Mouse (Mus musculus): ENCODE data around the gene Vmn1r1.

Vmn1r1 gene

DNA sequence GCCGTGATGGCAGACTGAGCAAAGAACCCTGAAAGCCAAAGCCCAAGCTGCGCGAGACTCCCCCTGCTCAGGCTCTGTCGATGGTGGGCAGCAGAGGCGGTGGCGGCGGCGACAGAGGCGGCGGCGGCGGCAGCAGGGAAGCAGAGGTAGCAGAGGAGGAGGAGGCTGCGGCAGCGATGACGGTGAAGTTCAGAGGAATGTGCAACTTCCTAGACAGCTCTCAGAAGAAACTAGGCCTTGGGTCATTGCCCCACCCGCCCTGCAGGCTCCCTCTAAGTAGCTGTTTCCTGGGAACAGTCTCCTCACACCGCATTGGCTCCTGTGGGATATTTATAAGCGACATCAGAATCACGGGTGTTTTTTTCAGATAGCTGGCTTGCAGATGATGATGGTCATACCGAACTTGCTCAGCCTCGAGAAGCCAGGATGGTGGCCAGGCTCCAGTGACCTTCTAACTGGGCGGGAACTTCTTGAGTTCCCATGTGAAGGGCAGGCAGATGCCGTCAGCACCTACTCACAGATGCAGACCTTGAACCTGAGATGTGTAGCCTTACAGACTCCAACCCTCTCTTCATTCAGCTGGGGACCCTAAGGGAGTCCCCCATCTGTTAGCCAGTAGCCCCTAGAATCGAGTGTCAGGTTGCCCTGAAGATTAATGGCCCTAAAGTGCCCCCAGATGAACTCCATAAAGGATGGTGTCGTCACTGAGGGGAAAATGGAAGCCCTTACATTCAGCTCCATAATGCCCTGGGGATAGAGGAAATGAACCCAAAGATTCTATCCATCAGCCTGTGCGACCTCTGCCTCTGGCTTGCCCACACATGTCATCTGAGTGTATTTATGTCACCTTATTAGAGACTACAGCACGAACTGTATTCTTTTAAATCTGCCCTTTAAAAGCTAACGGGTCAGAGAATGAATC, 26.8 kb downstream of the Vmn1r1 start:
- no peak for DNase-seq (ENCODE audit: extremely low read depth, low read depth, low spot score)

DNA sequence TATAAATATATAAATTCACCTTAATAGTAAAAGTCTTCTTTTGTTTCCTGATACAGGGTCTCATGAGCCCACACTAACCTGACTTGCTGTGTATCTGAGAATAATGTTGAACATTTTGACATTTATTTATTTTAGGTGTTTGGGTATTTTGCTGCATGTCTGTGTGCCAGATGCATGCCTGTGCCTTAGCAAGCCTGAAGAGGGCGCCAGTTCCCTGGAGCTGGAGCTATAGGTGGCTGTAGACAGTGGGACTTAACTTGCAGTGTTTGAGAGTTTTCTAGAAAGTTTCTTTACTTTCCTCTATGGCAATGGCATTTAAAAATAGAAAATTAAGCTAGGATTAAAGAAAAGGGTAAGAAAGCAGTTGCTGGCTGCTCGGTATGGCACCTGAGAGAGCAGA, 33.5 kb downstream of the Vmn1r1 start:
- no peak for DNase-seq (ENCODE audit: extremely low read depth, low read depth, low spot score)

DNA sequence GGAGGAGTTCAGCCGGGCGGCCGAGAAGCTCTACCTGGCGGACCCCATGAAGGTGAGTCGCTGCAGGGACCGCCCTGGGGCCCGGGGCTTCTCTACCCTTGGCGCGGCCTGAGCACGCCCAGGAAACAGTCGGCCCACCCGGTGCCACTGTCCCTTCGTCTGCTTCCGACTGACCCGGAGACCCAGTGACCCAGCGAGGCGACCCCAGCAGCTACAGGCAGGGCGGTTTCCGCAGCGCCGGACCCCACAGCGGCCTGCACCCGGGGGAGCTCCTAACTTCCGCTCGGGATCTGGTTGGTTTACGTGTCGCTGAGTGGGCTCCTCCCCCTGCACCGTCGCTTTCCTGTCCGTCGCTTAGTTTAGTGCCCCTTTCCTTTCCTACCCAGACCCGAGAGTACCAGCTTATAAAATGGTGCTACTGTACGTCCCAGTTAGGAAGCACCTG, 39.3 kb downstream of the Vmn1r1 start:
- no peak for DNase-seq (ENCODE audit: extremely low read depth, low read depth, low spot score)

DNA sequence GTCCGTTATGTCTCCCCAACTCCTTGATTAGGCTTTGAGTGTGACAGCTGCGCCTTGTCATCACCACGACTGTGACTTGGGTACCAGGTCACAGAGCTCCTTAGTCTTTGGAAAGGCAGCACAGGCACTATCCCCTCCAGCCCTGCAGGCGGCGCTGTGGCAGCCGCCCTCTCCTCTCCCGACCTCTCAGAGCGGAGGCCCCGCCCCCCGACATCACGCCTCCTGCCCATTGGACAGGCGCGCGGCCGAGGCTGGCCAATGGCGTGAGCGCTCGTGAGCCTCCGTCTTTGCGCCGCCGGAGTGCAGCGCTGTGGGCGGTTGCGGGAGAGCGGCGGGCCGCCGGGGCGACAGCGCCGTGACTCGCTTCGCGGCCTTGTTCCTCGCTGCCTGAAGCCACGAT, 39.8 kb downstream of the Vmn1r1 start, which contains the start of gene Srp9:
Gene Srp9, plus strand, starts transcription at position 232 of the 400 bp plus-strand sequence.
- DNase-seq (ENCODE audit: extremely low read depth, low read depth, low spot score): no peak

DNA sequence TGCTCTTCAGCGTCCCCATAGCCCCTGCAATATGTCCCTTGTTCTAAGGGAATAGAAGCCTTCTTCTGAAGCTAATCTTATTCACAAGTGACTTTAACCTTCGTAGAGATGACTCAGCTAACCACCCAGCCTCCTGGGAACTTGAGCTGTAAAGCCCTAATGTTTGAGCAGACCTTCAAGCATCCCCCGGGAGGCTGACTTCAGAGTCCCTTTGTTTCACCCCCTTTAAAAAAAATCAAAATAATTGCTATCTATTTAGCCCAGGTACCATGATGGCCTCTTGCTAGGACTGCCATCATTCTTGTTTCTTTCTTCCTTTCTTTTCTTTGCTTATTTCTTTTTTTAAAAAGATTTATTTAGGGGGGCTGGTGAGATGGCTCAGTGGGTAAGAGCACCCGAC, 41.9 kb downstream of the Vmn1r1 start:
- DNase-seq (ENCODE audit: extremely low read depth, low read depth, low spot score): no peak

DNA sequence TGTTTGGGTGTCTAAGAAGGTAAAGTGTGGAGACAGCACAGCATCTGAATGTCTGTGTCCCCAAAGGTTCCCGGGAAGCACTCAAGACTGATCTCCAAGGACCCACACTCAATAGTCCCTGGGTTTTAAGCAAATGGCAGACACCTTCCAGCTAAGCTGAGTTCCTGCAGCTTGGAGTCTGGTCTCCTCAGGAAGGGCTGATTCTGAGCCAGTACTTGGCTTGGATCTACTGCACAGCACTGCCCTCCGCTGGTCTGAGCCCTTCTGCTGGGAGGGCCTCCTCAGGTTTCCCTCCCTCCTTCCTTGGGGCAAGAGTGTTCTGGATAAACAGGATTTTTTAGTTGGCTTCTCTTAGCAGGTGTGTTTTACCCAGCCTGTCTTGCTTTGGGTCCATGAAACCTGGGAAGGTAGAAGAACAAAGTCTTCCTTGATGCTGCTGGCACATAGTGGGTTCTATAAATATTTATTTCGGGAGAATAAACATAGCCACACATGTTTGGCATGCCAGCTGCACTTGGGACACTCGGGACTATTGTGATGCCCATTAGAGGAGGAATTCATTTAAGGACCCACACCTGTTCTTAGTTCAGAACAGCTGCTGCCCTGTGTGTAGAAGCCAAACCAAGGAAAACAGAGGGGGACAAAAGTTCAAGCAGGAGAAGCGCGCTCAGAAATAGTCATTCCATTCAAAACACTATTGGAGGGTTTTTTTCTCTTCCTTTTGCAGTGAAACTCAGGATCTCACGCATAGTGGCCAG, 48.5 kb downstream of the Vmn1r1 start:
- no peak for DNase-seq (ENCODE audit: extremely low read depth, low read depth, low spot score)

DNA sequence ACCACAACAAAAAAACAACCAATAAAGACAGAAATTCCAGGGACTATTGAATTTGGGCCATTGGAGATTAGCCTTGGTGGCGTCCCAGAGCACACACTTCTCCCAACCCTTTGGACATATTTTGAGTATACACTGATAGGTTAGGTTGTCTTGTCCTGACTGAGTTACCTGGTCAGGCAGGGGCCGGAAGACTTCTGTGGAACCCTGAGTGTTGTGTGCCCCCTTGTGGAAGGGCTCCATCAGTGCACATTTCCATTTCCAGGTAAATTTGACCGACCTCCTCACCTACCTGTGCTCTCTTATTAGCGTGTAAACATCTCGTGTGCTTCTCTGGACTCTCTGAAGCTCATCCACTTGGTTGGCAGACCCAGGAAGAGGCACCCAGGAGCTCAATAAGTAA, 49.1 kb downstream of the Vmn1r1 start:
- DNase-seq (ENCODE audit: extremely low read depth, low read depth, low spot score): no peak

DNA sequence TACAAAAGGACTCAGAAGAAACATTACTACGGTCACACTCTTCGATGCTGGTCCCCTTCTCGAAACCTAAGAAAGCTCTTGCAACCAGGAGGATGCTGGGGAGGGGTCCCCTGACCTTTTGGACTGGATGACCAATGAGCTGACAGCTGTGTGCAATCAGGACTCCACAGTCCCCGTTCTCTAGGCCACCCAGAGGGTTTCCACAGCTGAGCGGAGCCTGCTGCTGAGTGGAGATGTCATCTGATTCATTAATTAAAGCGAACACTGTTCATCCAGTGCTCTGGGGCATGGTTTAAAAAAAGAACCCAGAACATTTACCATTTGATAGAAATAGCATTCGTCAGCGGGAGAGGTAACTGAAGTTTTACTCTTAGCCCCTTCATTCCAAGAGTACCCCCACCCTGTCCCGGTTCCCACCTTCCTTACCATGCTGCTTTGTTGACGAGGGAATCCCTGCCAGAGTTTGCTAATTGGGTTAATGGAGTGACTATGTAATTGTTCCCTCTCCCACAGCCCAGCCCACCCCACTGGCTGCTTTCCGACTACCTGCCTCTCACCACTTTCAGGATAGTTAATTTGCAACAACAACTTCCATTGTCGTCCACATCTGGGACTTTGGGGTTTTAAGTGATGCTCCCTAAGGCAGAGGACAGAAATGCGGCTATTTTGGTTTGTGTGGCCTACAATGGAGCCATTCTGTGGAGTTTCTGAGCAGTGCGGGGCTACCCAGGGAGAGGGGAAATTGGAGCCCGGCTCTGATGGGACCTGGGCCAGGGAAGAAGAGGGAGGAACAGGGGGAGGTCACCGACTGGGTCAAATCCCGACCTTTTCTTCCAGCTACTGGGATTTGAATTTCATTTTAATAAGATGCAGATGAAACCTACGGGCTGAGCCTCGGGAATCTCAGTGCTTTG, 50.4 kb downstream of the Vmn1r1 start:
- DNase-seq (ENCODE audit: extremely low read depth, low read depth, low spot score): no peak

DNA sequence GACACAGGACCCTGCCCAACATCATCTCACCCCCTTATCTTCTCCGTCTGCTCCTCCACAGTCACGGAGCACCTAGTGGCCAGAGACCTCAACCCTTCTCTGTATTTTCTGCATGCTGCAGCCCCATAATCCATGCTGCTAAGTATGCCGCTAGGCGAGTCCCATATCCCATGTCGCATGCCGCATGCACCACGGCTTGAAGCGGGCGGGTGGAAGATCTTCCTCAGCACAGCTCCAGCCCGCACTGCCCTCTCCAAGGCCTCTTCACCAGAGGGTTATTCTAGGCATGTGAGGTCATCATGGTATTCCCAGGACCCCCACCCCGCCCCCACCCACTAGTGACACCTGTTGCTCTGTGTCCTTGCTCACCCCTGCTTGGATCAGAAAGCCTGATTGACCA, 51.2 kb downstream of the Vmn1r1 start:
- DNase-seq (ENCODE audit: extremely low read depth, low read depth, low spot score): no peak

DNA sequence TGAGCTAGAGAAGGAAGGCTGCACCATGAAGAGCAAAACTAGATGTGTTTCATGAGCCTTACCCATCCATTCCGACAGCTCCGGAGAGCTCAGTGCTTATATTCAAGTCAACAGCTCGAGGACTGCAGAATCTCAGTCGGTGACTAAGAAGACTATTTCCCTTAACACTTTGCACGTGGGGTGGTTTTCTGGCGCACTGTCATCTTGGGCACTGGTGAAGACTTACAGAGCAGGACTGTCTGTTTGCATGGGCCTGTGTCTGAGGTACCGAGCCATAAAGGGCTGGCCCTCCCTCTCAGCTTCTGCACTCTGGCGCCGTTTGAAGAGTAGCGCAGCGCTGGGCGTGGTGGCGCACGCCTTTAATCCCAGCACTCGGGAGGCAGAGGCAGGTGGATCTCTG, 51.9 kb downstream of the Vmn1r1 start:
- no peak for DNase-seq (ENCODE audit: extremely low read depth, low read depth, low spot score)

DNA sequence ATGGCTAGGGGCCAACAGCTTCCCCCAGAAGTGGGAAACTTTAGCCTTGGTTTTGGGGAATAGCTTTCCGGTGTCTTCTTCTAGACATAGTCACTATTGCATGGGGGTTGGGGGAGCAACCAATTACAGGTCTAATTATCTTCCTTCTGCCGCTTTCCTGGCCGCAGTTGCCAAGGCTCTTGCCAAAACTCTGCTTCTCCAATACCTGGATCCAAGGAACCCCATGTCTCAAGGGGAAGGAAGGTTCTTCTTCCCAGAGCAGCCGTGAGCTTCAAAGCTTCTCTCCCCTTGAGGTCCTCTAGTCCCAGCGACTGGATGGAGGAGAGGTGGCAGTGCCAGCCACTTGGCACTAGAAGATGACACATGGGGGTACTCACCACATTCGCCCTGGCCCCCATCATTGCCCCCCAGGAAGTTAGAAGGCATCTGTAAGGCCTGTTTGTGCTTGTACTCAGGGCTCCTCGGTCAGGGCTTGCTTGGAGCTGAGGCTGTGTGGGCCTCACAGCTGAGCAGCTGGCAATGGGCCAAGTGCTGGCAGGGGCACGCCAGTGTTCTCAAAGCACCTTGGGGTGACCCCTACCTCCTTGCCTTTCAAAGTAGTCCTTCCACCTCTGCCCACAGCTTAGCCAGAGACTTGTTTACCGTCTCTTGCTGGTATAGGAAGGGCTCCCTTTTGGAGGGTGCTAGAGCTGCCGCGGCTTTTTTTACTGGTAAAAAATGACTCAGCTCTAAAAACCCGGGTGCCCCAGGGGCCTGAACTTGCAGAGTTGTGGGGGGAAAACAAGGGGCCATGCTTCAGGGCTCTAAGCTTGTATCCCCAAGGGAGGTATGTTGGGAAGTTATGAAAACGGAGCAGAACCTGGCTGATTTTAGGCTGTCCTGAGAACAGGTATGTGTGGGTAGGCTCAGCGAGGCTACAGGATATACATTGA, 52.6 kb downstream of the Vmn1r1 start:
- DNase-seq (ENCODE audit: extremely low read depth, low read depth, low spot score): no peak

DNA sequence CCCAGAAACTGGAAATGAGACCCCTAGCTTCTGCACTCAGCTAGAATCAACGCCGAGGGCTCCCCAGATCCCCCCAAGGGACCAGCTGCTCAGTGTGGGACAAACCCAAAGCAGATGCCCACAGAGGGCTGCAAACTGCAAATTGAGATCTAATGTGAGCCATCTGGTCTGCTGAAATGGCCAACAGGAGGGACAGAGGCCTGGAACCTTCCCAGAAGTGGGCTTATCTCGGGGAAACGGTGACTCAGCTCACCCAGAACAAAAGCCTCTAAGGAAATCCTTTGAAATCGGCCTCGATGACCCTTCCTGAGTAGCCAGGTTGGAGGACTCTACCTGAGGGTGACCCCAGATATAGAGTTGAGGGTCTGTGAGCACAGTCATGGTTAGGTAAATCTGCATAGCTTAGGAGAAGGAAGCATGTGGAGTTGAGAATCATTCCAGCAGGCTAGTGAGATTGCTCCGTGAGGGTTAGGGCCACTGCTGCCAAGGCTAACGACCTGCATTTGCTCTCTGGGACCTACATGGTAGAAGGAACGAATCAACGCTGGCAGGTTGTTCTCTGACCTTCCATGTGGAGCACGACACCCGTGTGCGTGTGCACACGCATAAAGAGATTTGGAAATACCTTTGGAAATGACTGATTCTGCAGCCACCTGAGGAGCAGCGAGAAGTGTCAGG, 53.4 kb downstream of the Vmn1r1 start:
- DNase-seq (ENCODE audit: extremely low read depth, low read depth, low spot score): no peak

DNA sequence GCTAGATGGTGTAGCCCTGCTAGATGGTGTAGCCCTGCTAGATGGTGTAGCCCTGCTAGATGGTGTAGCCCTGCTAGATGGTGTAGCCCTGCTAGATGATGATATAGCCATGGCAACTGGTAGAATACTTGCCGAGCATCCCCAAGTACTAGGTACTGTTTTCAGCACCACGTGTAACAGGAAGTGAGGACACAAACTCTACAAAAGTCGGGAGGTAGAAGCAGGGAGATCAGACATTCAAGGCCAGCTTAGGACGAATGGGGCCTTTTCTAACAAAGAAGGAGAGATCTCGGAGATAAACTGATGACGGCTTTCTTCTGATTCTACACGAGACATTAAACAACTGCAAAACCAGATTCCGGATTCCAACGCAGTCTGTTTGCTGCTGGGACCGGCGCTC, 54.1 kb downstream of the Vmn1r1 start:
- DNase-seq (ENCODE audit: extremely low read depth, low read depth, low spot score): no peak

DNA sequence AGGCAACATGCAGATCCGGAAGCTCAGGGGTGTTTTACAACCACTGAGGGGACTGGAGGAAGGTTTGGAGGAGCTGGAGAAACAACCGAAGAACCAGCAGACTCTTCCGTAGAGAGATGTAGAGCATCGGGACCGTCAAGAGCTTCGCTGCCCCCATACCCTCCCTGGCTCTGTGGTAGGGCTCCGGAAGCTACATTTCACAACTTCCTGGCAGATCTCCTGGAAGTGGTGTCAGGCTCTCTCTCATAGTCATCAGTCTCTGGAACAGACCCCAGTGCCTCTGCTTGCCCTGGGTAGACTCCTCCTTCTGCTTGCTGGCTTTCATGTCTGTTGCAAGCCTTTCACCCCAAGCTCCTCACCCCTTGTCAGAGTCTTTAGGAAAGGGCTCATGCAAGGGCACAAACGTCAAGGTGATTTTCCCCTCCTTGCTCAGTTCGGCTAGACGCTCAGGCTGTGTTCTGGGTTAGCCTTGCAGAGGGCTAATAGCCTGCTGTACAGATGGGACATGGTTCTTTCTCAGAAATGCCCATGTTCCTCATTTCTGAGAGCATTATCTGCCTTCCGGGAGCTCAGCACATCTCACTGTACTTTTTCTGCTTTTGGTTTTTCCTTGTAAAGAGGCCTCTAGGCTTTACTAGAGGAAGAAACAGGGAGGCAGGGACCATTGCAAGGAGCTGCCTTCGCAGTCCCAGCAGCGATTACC, 55.7 kb downstream of the Vmn1r1 start:
- DNase-seq (ENCODE audit: extremely low read depth, low read depth, low spot score): no peak

DNA sequence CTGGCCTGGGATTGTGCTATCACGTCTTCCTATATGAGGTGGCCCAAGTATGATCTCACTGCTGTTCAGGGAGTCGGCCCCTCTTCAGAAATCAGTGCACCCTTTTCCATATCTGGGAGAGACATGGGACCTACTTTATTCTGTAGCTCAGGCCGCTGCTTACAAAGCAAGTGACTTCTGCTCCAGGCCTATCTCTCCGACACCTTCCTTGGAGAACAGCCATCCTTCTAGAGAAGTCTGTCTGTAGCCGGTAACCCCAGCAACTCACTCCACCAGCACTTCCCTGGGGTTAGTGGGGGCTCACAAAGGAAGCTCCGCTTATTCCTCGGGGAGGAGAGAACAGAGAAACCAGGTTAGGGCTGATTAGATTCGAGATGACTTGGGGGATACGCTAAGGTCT, 57.0 kb downstream of the Vmn1r1 start:
- DNase-seq (ENCODE audit: extremely low read depth, low read depth, low spot score): no peak

DNA sequence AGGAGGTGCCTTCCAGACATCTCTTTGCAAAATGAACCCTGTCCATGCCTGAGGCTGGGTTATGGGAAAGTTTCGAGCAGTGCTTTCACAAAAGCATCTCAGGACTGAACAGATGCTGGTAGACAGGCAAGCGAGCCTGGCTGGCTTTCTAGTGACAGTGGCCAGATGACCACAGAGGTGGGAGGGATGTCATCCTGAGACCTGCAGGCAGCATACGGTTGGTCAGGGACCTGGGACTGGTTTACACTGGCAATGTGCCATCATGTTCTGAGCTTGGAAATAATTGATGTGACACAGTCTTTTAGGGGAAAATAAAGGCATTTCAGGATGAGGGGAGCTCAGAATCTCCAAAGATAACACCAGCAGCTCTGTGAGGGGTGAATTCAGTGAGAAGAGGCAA, 59.3 kb downstream of the Vmn1r1 start:
- DNase-seq (ENCODE audit: extremely low read depth, low read depth, low spot score): no peak
